Mouse (Mus musculus) myocyte (in vitro differentiated cells): ENCODE measurements around the gene Tnfsf13.

ENCODE experiments used
- CEBPB ChIP-seq: IDR thresholded peaks from 2 replicates; pipeline ENCODE4 v1.6.1; 2011; ENCODE audit warnings: mild to moderate bottlenecking, moderate library complexity; ENCODE audit not compliant: poor library complexity, insufficient read depth, severe bottlenecking
- E2F4 ChIP-seq: IDR thresholded peaks from one replicate; pipeline ENCODE4 v1.6.1; 2011; ENCODE audit warnings: mild to moderate bottlenecking, control low read depth, moderate library complexity; ENCODE audit not compliant: insufficient read depth
- MAX ChIP-seq: IDR thresholded peaks from one replicate; pipeline ENCODE4 v1.6.1; 2011; ENCODE audit warnings: low read depth, mild to moderate bottlenecking, control low read depth
- MYOG ChIP-seq, 3 experiments: IDR thresholded peaks; one replicate each; pipeline ENCODE4 v1.6.1; 2011; ENCODE audit warnings: control low read depth in 2 of 3, low read depth in 2 of 3, mild to moderate bottlenecking in 2 of 3; ENCODE audit not compliant: insufficient read length in 2 of 3, control insufficient read depth in 1 of 3, insufficient read depth in 1 of 3
- POLR2A ChIP-seq: IDR thresholded peaks from one replicate; pipeline ENCODE4 v1.6.1; 2011; ENCODE audit warnings: low read depth, mild to moderate bottlenecking, control low read depth, moderate library complexity; ENCODE audit not compliant: insufficient read length
- POLR2AphosphoS2 ChIP-seq: IDR thresholded peaks from one replicate; pipeline ENCODE4 v1.6.1; 2011; ENCODE audit warnings: low read depth, control low read depth; ENCODE audit not compliant: insufficient read length
- USF1 ChIP-seq: IDR thresholded peaks from one replicate; pipeline ENCODE4 v1.6.1; 2011; ENCODE audit warnings: low read depth, mild to moderate bottlenecking, control low read depth, moderate library complexity

- no peak for TF ChIP-seq USF1
- TF ChIP-seq POLR2A, result no peak
- TF ChIP-seq POLR2AphosphoS2, result no peak
- TF ChIP-seq E2F4, result no peak
- no peak for TF ChIP-seq MYOG (IDR thresholded peaks at IDR 0.05; ENCODE audit: control insufficient read depth in 1 of 3, insufficient read depth in 1 of 3, insufficient read length in 2 of 3, low read depth in 2 of 3)
- no peak for TF ChIP-seq MAX
- no peak for TF ChIP-seq CEBPB
Observed at GRCm38 (mm10) chr11:69689891-69690290, 4.3 kb upstream of the Tnfsf13 start.
